Mouse (Mus musculus) stomach, postnatal 0 days (tissue): ENCODE results near the gene Rftn2. TPM values are rescaled to one million over a fixed set of nuclear protein-coding genes. Genes with fewer than 3 reads are reported as not detected.
A peak's percentile ranks its signal among the peaks of the same experiment; 100 is the strongest.

Experiments used
- ATAC-seq: fragments of 200-750 bp; cut with Nextera tagmentation; 2 replicates; pipeline ENCODE4 v1.8.0; 2017; ENCODE audit not compliant: low FRiP score, low TSS enrichment
- DNase-seq: peaks from one replicate; pipeline ENCODE4 v3.0.0-alpha.2; 2016; ENCODE audit warnings: low spot score
- H3K27ac ChIP-seq: fragments of 300-500 bp; sonication (generic); replicated peaks from 2 replicates; pipeline ENCODE4 v1.5.1; 2014; ENCODE audit warnings: mild to moderate bottlenecking, control low read depth
- H3K27me3 ChIP-seq: fragments of 300-500 bp; sonication (generic); 2 replicates; pipeline ENCODE4 v1.6.1; 2014; ENCODE audit warnings: low read length; ENCODE audit not compliant: control insufficient read depth, insufficient read depth
- H3K36me3 ChIP-seq: fragments of 300-500 bp; sonication (generic); 2 replicates; pipeline ENCODE4 v1.6.1; 2014; ENCODE audit warnings: low read length, mixed read lengths; ENCODE audit not compliant: control insufficient read depth, insufficient read depth
- H3K4me1 ChIP-seq: fragments of 300-500 bp; sonication (generic); replicated peaks from 2 replicates; pipeline ENCODE4 v1.6.1; 2014; ENCODE audit warnings: antibody characterized with exemption; ENCODE audit not compliant: control insufficient read depth, insufficient read depth
- H3K4me2 ChIP-seq: fragments of 300-500 bp; sonication (generic); replicated peaks from 2 replicates; pipeline ENCODE4 v1.6.1; 2014; ENCODE audit warnings: low read depth, mild to moderate bottlenecking, control low read depth, moderate library complexity
- H3K4me3 ChIP-seq: fragments of 300-500 bp; sonication (generic); 2 replicates; pipeline ENCODE4 v1.5.1; 2014; ENCODE audit warnings: low read depth, low read length, control low read depth
- H3K9ac ChIP-seq: fragments of 300-500 bp; sonication (generic); 2 replicates; pipeline ENCODE4 v1.6.1; 2014; ENCODE audit warnings: mild to moderate bottlenecking, low read length, control low read depth, mixed read lengths
- H3K9me3 ChIP-seq: fragments of 300-500 bp; sonication (generic); 2 replicates; pipeline ENCODE4 v1.6.1; 2016; ENCODE audit warnings: low read length; ENCODE audit not compliant: control insufficient read depth
- CTCF ChIP-seq: IDR thresholded peaks from 2 replicates; pipeline ENCODE4 v1.5.1; 2016; ENCODE audit warnings: antibody characterized with exemption, low read depth, mild to moderate bottlenecking, moderate library complexity
- EP300 ChIP-seq: optimal IDR thresholded peaks from 2 replicates; pipeline ENCODE3; 2016; ENCODE audit warnings: antibody characterized with exemption
- WGBS: fragments of 180-500 bp; shearing (Covaris S2); extraction: QIAGEN DNeasy Blood & Tissue Kit; methylation state at CpG from one replicate; pipeline ENCODE4 v1.1.7; 2014; 5-methylcytosine and 5-hydroxymethylcytosine counted together
- polyA plus RNA-seq: library from polyadenylated mRNA; unstranded; fragments of >200 nt; fragmentation: Nextera tagmentation; extraction: Ambion mirVana; gene quantifications from 2 replicates; pipeline ENCODE4 v1.2.1, GENCODE M21; 2015

The Rftn2 gene
- polyA plus RNA-seq, 1 experiment from 2014 or later = 3.0 TPM

DNA sequence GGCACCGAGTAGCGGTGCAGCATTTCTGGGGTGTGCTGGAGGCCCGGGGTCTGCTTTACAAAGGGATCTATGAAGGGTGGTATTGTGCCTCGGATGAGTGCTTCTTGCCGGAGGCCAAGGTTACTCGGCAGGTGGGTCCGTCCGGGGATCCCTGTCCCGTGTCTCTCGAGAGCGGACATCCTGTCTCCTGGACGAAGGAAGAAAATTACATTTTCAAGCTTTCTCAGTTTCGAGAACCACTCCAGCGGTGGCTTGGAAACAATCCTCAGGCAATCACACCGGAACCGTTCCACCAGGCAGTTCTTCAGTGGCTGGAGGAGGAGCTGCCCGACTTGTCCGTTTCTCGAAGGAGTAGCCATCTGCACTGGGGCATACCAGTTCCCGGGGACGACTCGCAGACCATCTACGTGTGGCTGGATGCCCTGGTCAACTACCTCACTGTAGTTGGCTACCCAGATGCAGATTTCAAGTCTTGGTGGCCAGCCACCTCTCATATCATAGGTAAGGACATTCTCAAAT, 11.1 kb upstream of the Rftn2 start:
- DNase-seq = peak; percentile 32
- Histone ChIP-seq H3K9me3 (no peaks in the 10 kb centered on the region), H3K27ac (peak overlapping the region; percentile 83), H3K4me2 (peak overlapping the region; percentile 93), H3K4me3 (peak overlapping the region; percentile 75), H3K36me3 (no peaks in the 10 kb centered on the region), H3K4me1 (peaks cover 11% of the 10 kb centered on the region), H3K27me3 (no peaks in the 10 kb centered on the region), H3K9ac (peak overlapping the region; percentile 79)
- no peak for ATAC-seq
- TF ChIP-seq CTCF (no peak), EP300 (no peak)
- under 1% methylated on average over 23 of the region's 23 CpGs for WGBS

DNA sequence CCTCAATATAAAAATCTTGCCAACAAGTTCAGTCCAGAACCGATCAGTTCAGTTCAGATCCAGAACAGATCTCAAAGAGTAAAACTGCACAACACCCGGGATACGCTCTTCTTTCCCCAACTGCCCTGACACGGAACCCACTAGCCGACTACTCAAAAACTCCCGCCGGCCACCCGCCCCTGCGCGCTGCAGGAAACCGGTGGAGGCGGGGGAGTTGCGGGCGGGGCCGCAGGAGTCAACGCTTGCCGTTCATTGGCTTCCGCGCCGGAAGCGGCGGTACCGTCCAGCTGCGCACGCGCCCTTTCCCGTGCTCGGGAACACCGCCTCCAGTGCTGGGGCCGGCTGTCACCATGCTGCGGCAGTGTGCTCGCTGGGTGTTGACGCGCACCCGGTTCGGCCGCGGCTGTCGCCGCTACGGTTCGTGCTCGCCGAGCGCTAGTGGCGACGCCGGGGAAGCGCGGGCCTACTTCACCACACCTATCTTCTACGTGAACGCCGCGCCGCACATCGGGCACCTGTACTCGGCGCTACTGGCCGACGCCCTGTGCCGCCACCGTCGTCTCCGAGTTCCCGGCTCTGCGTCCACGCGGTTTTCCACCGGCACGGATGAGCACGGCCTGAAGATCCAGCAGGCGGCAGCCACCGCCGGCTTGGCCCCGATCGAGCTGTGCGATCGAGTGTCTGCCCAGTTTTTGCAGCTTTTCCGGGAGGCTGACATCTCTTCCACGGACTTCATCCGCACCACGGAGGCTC, 10.5 kb upstream of the Rftn2 start, which contains the start of gene Mars2:
Gene Mars2, plus strand, starts transcription at position 288 of the 753 bp plus-strand sequence.
- Histone ChIP-seq H3K27ac (peak within 1 kb of the TSS; percentile 83), H3K4me2 (peak within 1 kb of the TSS; percentile 93), H3K36me3 (no peaks in the 10 kb centered on the region), H3K4me1 (peaks cover 11% of the 10 kb centered on the region), H3K4me3 (peak within 1 kb of the TSS; percentile 75), H3K27me3 (no peaks in the 10 kb centered on the region), H3K9me3 (no peaks in the 10 kb centered on the region), H3K9ac (peak within 1 kb of the TSS; percentile 79)
- DNase-seq (peak; percentile 98), ATAC-seq (peak; percentile 99)
- TF ChIP-seq EP300 = no peak
- TF ChIP-seq CTCF = peak; percentile 52
- WGBS = under 1% methylated on average over 82 of the region's 82 CpGs

GRCm38 (mm10) chr1:55236487-55236886, 9.9 kb upstream of the Rftn2 start:
- Histone ChIP-seq H3K4me2 (peak overlapping the region; percentile 93), H3K4me3 (peak overlapping the region; percentile 75), H3K27me3 (no peaks in the 10 kb centered on the region), H3K9me3 (no peaks in the 10 kb centered on the region), H3K27ac (no peak overlapping the region; the same call in 1 of the 2 replicates), H3K4me1 (peaks cover 11% of the 10 kb centered on the region), H3K9ac (peak overlapping the region; percentile 32; the same call in 1 of the 2 replicates), H3K36me3 (no peaks in the 10 kb centered on the region)
- TF ChIP-seq CTCF (no peak), EP300 (no peak)
- 17% methylated on average over 5 of the region's 5 CpGs for WGBS
- ATAC-seq (no peak), DNase-seq (no peak)

DNA sequence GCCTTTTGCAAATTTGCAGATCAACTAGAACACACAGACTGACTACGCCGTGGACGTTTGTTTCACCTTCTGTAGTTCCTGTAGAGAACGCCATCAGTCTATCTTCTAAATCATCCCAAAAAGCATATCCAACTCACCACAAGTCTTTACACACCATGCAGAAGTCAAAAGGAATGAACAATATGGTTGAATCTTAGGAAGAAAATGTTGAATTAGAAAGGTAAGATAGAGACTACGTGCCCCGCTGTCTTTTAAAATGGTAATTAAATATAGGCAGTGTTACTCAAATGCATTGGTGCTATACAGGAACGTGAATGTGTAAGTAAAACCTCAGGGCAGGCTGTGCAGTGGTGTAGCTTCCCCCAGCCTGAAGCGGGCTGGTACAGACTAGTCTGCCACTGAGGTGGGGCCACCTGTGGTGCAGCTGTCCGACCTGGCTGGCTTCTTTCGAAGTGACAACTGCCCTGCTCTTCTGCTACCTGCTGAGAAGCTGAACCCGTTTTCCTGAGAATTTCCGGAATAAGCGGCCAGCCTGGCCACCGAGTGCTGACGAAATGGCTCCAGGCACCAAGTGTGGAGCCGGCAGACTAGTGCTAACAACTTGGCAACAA, 8.4 kb upstream of the Rftn2 start:
- Histone ChIP-seq H3K4me2 (no peak overlapping the region), H3K9me3 (no peaks in the 10 kb centered on the region), H3K4me3 (no peak overlapping the region), H3K9ac (no peak overlapping the region), H3K27ac (no peak overlapping the region), H3K27me3 (no peaks in the 10 kb centered on the region), H3K36me3 (no peaks in the 10 kb centered on the region), H3K4me1 (peaks cover 11% of the 10 kb centered on the region)
- DNase-seq = no peak
- no peak for TF ChIP-seq EP300
- no peak for TF ChIP-seq CTCF
- ATAC-seq = no peak
- WGBS = 48% methylated on average over 16 of the region's 16 CpGs

GRCm38 (mm10) chr1:55228256-55228884, 1.8 kb upstream of the Rftn2 start:
- ATAC-seq = no peak
- Histone ChIP-seq H3K27me3 (no peaks in the 10 kb centered on the region), H3K9ac (no peak overlapping the region), H3K4me2 (no peak overlapping the region), H3K27ac (no peak overlapping the region), H3K36me3 (no peaks in the 10 kb centered on the region), H3K4me1 (no peaks in the 10 kb centered on the region), H3K9me3 (no peaks in the 10 kb centered on the region), H3K4me3 (no peak overlapping the region)
- 74% methylated on average over 8 of the region's 8 CpGs for WGBS
- TF ChIP-seq CTCF = no peak
- no peak for TF ChIP-seq EP300
- no peak for DNase-seq
